Mouse (Mus musculus): Measurements from ENCODE around the gene Xylt1. TPM values are rescaled to one million over a fixed set of nuclear protein-coding genes. Genes with fewer than 3 reads are reported as not detected.

Xylt1 gene
- polyA plus RNA-seq, 1 experiment from 2014 or later: 0.75 TPM

DNA sequence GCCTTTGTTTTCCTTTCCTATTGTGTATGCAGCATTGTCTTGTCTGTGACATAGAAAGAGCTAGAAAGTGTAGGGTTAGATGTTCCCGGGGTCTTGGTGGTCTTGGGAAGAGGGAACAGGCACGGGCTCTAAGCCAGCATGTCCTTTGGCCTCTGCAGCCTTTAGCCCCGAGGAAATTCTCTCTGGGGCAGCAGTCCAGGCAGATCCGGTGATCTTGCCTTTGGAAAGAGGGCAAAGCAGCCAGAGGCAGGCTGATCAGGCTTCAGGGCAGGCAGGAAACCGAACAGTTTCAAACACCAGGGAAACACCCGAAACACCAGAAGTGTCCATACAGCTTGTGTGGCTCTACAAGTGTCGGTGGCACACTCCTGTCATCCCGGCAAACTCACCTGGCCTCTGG lies 162.3 kb downstream of the Xylt1 start:
- WGBS: 58% methylated on average over 8 of the region's 8 CpGs
- no peak for ATAC-seq (ENCODE audit: low read depth)
- Histone ChIP-seq H3K9me3 (ENCODE audit: control insufficient read depth, low read length) (no peaks in the 10 kb centered on the region), H3K4me1 (replicated peaks; ENCODE audit: control insufficient read depth, insufficient read depth, low read length) (no peaks in the 10 kb centered on the region), H3K27ac (ENCODE audit: low read length) (no peak overlapping the region), H3K4me2 (ENCODE audit: low read depth, low read length) (no peak overlapping the region), H3K27me3 (ENCODE audit: control insufficient read depth, insufficient read depth, low read depth, low read length) (no peaks in the 10 kb centered on the region), H3K4me3 (ENCODE audit: low read length) (no peak overlapping the region), H3K36me3 (ENCODE audit: control insufficient read depth, insufficient read depth, low read length) (no peaks in the 10 kb centered on the region), H3K9ac (ENCODE audit: low read length) (no peak overlapping the region)

DNA sequence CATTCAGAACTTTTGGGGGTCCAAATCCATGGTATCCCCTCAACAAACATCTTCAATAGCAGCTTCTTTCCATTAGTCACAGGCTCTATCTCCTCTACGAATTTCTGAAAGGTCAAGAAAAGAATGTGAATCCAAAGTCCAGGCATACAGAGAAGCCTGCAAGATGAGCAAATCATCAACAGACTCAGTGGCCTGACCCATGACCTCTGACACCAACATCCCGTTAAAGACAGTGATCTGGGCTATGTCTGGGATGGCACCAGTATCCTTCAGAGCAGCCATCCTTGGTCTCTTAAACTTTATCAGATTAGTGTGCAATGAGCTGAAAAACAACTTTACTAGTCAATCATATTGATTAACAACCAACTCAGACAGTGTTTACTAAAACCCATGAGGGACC lies 163.3 kb downstream of the Xylt1 start:
- H3K9ac ChIP-seq (ENCODE audit: low read length): no peak overlapping the region
- H3K36me3 ChIP-seq (ENCODE audit: control insufficient read depth, insufficient read depth, low read length): no peaks in the 10 kb centered on the region
- no peaks in the 10 kb centered on the region for H3K9me3 ChIP-seq (ENCODE audit: control insufficient read depth, low read length)
- H3K4me2 ChIP-seq (ENCODE audit: low read depth, low read length): no peak overlapping the region
- H3K27ac ChIP-seq (ENCODE audit: low read length): no peak overlapping the region
- H3K27me3 ChIP-seq (ENCODE audit: control insufficient read depth, insufficient read depth, low read depth, low read length): no peaks in the 10 kb centered on the region
- no peak for ATAC-seq (ENCODE audit: low read depth)
- no peak overlapping the region for H3K4me3 ChIP-seq (ENCODE audit: low read length)
- 34% methylated on average over 2 of the region's 2 CpGs for WGBS
- no peaks in the 10 kb centered on the region for H3K4me1 ChIP-seq (replicated peaks; ENCODE audit: control insufficient read depth, insufficient read depth, low read length)

DNA sequence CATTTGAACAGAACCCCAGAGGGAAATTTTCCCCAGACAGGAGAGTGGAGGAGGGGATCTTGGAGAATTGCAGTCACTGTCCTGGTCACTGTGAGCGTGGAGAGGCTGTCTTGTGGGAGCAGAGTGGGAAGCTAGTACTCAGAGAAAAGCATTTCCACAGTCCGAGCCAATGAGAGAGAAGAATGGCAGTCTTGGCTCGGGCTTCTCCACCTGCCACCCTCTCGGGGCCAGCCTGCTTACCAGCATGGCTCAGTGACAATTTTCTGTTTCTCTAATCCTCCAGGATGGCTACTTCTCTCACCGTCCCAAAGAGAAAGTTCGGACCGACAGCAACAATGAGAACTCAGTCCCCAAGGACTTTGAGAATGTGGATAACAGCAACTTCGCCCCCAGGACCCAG lies 167.5 kb downstream of the Xylt1 start:
- Histone ChIP-seq H3K4me3 (ENCODE audit: low read length) (no peak overlapping the region), H3K27ac (ENCODE audit: low read length) (no peak overlapping the region), H3K27me3 (ENCODE audit: control insufficient read depth, insufficient read depth, low read depth, low read length) (no peaks in the 10 kb centered on the region), H3K4me1 (replicated peaks; ENCODE audit: control insufficient read depth, insufficient read depth, low read length) (no peaks in the 10 kb centered on the region), H3K36me3 (ENCODE audit: control insufficient read depth, insufficient read depth, low read length) (no peaks in the 10 kb centered on the region), H3K9ac (ENCODE audit: low read length) (no peak overlapping the region), H3K4me2 (ENCODE audit: low read depth, low read length) (no peak overlapping the region), H3K9me3 (ENCODE audit: control insufficient read depth, low read length) (no peaks in the 10 kb centered on the region)
- ATAC-seq (ENCODE audit: low read depth): no peak
- 75% methylated on average over 8 of the region's 8 CpGs for WGBS

DNA sequence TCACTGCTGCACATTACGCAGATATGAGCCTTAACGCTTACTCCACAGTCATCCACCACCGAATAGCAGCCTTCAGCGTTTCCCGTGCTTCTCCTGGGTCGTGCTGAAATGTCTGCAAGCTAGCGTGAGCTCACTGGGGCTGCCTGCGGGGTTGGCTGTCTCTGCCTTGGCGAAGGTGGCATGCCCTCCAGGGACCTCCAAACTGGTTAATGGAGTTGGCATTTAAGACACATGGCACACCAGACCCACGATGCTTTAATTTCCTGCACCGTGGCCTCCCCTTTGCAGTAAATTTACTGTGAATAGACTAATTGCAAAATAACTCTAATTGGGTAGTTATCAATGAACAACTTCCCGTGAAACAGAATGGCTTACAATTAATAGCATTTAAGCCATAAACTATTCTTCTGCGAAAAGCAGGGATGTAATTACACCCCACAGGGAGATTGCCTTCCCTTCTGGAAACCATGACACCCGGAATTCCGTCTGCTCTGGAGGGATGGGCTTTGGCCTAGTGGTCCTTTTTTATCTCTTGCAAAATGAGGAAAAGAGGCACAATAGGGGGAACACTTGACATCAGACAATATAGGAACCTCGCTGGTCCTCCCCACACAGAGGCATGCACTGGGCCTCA lies 170.3 kb downstream of the Xylt1 start:
- Histone ChIP-seq H3K36me3 (ENCODE audit: control insufficient read depth, insufficient read depth, low read length) (no peaks in the 10 kb centered on the region), H3K4me3 (ENCODE audit: low read length) (no peak overlapping the region), H3K9ac (ENCODE audit: low read length) (no peak overlapping the region), H3K27me3 (ENCODE audit: control insufficient read depth, insufficient read depth, low read depth, low read length) (no peaks in the 10 kb centered on the region), H3K27ac (ENCODE audit: low read length) (no peak overlapping the region), H3K4me2 (ENCODE audit: low read depth, low read length) (no peak overlapping the region), H3K4me1 (replicated peaks; ENCODE audit: control insufficient read depth, insufficient read depth, low read length) (peaks cover 4% of the 10 kb centered on the region), H3K9me3 (ENCODE audit: control insufficient read depth, low read length) (no peaks in the 10 kb centered on the region)
- 83% methylated on average over 16 of the region's 16 CpGs for WGBS
- ATAC-seq (ENCODE audit: low read depth): no peak

DNA sequence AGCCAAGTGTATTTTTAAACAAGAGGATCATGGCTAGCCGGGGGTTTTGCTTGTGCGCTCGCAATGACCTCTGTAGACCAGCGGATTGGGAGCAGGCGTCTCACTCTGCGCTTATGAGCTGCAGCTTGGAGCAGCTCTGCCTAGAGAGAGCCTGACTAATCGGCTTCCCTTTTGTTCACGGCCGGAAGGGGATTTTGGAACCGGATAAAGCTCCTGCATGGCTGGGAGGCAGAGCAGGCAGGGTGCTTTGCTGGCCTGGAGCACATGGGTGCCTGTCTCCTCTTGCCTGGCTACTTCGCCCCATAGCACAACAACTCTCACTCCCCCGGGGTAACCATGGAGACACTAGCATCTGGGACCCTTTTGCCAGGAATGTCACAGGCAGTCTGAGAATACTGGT lies 172.4 kb downstream of the Xylt1 start:
- Histone ChIP-seq H3K9me3 (ENCODE audit: control insufficient read depth, low read length) (no peaks in the 10 kb centered on the region), H3K9ac (ENCODE audit: low read length) (no peak overlapping the region), H3K27ac (ENCODE audit: low read length) (no peak overlapping the region), H3K4me3 (ENCODE audit: low read length) (no peak overlapping the region), H3K4me2 (ENCODE audit: low read depth, low read length) (no peak overlapping the region), H3K4me1 (replicated peaks; ENCODE audit: control insufficient read depth, insufficient read depth, low read length) (peaks cover 4% of the 10 kb centered on the region), H3K27me3 (ENCODE audit: control insufficient read depth, insufficient read depth, low read depth, low read length) (no peaks in the 10 kb centered on the region), H3K36me3 (ENCODE audit: control insufficient read depth, insufficient read depth, low read length) (no peaks in the 10 kb centered on the region)
- ATAC-seq (ENCODE audit: low read depth): no peak
- 54% methylated on average over 12 of the region's 12 CpGs for WGBS

DNA sequence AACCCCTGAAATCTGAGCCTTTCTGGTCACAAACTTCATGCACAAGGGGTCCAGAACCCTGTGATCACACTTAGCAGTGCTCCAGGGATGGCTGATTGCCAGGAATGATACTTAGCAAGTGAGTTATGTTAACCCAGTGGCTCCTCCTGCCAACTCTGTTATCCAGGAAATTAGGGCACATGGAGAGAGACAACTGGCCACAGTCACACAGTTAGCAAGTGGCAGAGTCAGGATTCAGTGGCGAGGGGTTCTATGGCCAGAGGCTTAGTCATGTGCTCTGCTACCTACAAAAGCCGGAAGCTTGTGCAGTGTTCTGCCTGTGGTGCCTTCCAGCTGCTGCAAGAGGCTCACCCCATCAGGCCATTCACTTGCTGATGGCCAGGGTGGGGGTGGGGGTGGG lies 175.0 kb downstream of the Xylt1 start:
- Histone ChIP-seq H3K4me1 (replicated peaks; ENCODE audit: control insufficient read depth, insufficient read depth, low read length) (peaks cover 4% of the 10 kb centered on the region), H3K9ac (ENCODE audit: low read length) (no peak overlapping the region), H3K27me3 (ENCODE audit: control insufficient read depth, insufficient read depth, low read depth, low read length) (no peaks in the 10 kb centered on the region), H3K9me3 (ENCODE audit: control insufficient read depth, low read length) (no peaks in the 10 kb centered on the region), H3K27ac (ENCODE audit: low read length) (no peak overlapping the region), H3K4me2 (ENCODE audit: low read depth, low read length) (no peak overlapping the region), H3K4me3 (ENCODE audit: low read length) (no peak overlapping the region), H3K36me3 (ENCODE audit: control insufficient read depth, insufficient read depth, low read length) (no peaks in the 10 kb centered on the region)
- ATAC-seq (ENCODE audit: low read depth): peak; percentile 45
- WGBS: 48% methylated on average over 2 of the region's 2 CpGs

DNA sequence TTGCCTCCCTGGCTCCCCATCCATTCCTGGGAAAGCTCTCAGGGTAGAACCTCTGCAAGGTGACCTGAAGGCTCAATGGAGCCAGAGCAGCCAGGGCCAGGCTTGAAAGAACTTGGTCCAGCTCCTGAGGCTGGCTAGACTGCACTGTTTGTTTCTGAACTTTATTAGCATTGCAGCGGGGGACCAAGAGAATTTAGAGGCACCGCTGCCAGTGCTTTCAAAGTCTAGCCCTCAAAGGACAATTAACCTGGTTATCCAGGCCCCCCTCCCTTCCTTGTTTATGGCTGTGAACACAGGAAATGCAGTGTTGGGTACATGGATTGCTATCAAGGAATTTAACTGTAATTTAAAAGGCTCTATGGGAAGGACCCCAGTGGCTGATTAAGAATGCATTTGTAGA lies 177.4 kb downstream of the Xylt1 start:
- ATAC-seq (ENCODE audit: low read depth): no peak
- no peaks in the 10 kb centered on the region for H3K27me3 ChIP-seq (ENCODE audit: control insufficient read depth, insufficient read depth, low read depth, low read length)
- peaks cover 4% of the 10 kb centered on the region for H3K4me1 ChIP-seq (replicated peaks; ENCODE audit: control insufficient read depth, insufficient read depth, low read length)
- no peaks in the 10 kb centered on the region for H3K9me3 ChIP-seq (ENCODE audit: control insufficient read depth, low read length)
- H3K4me2 ChIP-seq (ENCODE audit: low read depth, low read length): no peak overlapping the region
- H3K4me3 ChIP-seq (ENCODE audit: low read length): no peak overlapping the region
- H3K36me3 ChIP-seq (ENCODE audit: control insufficient read depth, insufficient read depth, low read length): no peaks in the 10 kb centered on the region
- no peak overlapping the region for H3K9ac ChIP-seq (ENCODE audit: low read length)
- H3K27ac ChIP-seq (ENCODE audit: low read length): no peak overlapping the region
- 85% methylated on average over 2 of the region's 2 CpGs for WGBS

DNA sequence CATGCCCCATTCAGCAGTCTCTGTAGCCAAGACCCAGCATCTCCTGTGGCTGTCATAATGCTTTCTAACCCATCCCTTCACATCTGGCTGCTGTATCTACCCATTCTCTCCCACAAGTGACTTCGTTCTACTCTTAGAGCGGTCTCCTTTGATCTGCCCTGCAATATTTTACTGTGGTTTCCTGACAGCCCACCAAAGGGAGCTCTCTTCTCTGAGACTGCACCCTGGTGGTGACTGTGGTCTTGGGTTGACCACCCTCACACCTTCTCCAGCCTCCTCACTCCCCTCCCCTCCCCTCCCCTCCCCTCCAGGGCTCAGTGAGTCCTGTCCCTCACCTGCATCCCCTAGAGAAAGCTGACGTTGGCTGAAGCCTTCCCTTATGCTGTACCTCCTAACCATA lies 178.3 kb downstream of the Xylt1 start:
- peaks cover 4% of the 10 kb centered on the region for H3K4me1 ChIP-seq (replicated peaks; ENCODE audit: control insufficient read depth, insufficient read depth, low read length)
- H3K9ac ChIP-seq (ENCODE audit: low read length): no peak overlapping the region
- H3K4me3 ChIP-seq (ENCODE audit: low read length): no peak overlapping the region
- H3K4me2 ChIP-seq (ENCODE audit: low read depth, low read length): no peak overlapping the region
- no peaks in the 10 kb centered on the region for H3K27me3 ChIP-seq (ENCODE audit: control insufficient read depth, insufficient read depth, low read depth, low read length)
- H3K27ac ChIP-seq (ENCODE audit: low read length): no peak overlapping the region
- 72% methylated on average over 3 of the region's 3 CpGs for WGBS
- no peaks in the 10 kb centered on the region for H3K36me3 ChIP-seq (ENCODE audit: control insufficient read depth, insufficient read depth, low read length)
- no peaks in the 10 kb centered on the region for H3K9me3 ChIP-seq (ENCODE audit: control insufficient read depth, low read length)
- no peak for ATAC-seq (ENCODE audit: low read depth)

DNA sequence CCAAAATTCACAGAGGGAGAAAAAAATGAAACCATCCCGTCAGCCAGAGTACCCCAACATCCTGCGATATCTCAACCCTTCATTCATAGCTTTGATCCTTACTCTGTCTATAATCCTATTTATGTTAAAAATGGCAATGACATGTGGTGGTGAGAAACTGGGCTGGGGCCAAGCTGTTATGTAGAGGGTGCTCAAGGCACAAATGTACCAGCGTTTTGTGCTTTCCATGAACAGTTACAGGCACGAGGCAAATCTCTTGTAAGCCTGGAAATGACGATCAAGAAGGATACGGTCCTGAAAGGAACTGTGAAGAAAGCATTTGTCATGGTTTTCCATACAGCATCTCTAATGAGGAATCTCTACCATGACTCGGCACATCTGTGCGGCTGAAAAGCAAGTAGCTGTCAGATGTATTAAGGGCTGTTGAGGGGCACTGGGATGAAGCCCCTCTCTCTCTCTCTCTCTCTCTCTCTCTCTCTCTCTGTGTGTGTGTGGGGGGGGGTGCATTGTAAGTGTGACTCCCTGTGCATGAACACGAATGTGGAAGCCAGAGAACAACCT lies 183.2 kb downstream of the Xylt1 start:
- Histone ChIP-seq H3K27ac (ENCODE audit: low read length) (no peak overlapping the region), H3K4me1 (replicated peaks; ENCODE audit: control insufficient read depth, insufficient read depth, low read length) (no peaks in the 10 kb centered on the region), H3K27me3 (ENCODE audit: control insufficient read depth, insufficient read depth, low read depth, low read length) (no peaks in the 10 kb centered on the region), H3K4me2 (ENCODE audit: low read depth, low read length) (no peak overlapping the region), H3K4me3 (ENCODE audit: low read length) (no peak overlapping the region), H3K9ac (ENCODE audit: low read length) (no peak overlapping the region), H3K36me3 (ENCODE audit: control insufficient read depth, insufficient read depth, low read length) (no peaks in the 10 kb centered on the region), H3K9me3 (ENCODE audit: control insufficient read depth, low read length) (no peaks in the 10 kb centered on the region)
- WGBS: 73% methylated on average over 9 of the region's 9 CpGs
- ATAC-seq (ENCODE audit: low read depth): no peak

DNA sequence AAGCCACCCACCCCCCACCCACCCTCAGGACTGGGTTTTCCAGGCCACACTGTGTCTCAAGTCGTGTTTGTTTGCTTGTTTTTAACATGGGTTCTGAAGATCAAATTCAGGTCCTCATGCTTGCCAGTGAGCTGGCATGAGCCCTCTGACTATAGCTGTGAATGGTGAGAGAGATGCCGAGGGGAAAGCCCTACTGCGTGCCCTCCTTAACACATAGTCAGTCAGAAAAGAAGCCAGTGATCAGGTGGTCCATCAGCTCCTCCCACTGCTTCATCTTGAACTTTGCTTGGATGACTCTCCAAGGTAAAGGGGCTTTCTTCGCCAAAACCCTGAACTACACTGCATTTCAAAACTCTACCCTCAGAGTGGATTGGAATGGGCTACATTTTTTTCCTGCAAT lies 183.8 kb downstream of the Xylt1 start:
- H3K9me3 ChIP-seq (ENCODE audit: control insufficient read depth, low read length): no peaks in the 10 kb centered on the region
- no peak overlapping the region for H3K27ac ChIP-seq (ENCODE audit: low read length)
- ATAC-seq (ENCODE audit: low read depth): no peak
- H3K36me3 ChIP-seq (ENCODE audit: control insufficient read depth, insufficient read depth, low read length): no peaks in the 10 kb centered on the region
- no peaks in the 10 kb centered on the region for H3K4me1 ChIP-seq (replicated peaks; ENCODE audit: control insufficient read depth, insufficient read depth, low read length)
- H3K27me3 ChIP-seq (ENCODE audit: control insufficient read depth, insufficient read depth, low read depth, low read length): no peaks in the 10 kb centered on the region
- no peak overlapping the region for H3K4me2 ChIP-seq (ENCODE audit: low read depth, low read length)
- no peak overlapping the region for H3K4me3 ChIP-seq (ENCODE audit: low read length)
- 72% methylated on average over 4 of the region's 4 CpGs for WGBS
- H3K9ac ChIP-seq (ENCODE audit: low read length): no peak overlapping the region

Data from lung, embryonic 16.5 days (tissue).